Mouse (Mus musculus) cortical plate, adult 2 months (tissue): Measurements from ENCODE around the gene Neurod4.

Experiments used
- CTCF ChIP-seq: fragments of 200-500 bp; IDR thresholded peaks from 2 replicates; pipeline ENCODE4 v1.5.1; 2011; ENCODE audit warnings: mild to moderate bottlenecking, control low read depth, low read length; ENCODE audit not compliant: insufficient read depth; ENCODE audit errors: extremely low read depth
- POLR2A ChIP-seq: fragments of 200-500 bp; IDR thresholded peaks from 2 replicates; pipeline ENCODE4 v1.6.1; 2011; ENCODE audit warnings: mild to moderate bottlenecking, low read length, control low read depth; ENCODE audit not compliant: insufficient read depth; ENCODE audit errors: extremely low read depth

GRCm38 (mm10) chr10:130322062-130322461 is 42.0 kb upstream of the Neurod4 start:
- TF ChIP-seq CTCF (no peak), POLR2A (no peak)
